Mouse (Mus musculus): ENCODE data around the gene Ktn1. TPM values are rescaled to one million over a fixed set of nuclear protein-coding genes. Genes with fewer than 3 reads are reported as not detected.
A peak's percentile ranks its signal among the peaks of the same experiment; 100 is the strongest.

Ktn1 gene
- total RNA-seq, 2 experiments from 2014 or later = 108 to 113 TPM

DNA sequence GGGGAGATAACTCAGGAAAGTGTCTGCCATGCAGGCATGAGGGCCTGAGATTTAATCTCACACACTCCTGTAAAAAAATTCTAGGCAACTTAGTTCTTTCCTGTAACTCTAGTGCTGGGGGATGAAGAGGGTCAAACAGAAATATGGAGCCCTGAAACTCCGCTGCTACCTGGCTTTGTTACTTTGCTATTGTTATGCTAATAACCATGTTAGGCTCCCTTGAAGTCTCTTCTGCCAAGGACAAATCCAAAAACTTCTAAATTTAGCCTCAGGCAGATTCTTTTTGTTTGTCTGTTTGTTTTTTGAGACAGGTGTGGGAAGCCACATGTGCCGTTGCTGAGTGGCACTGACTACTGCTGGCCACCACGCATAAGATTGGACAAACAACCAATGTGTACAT lies 100.5 kb downstream of the Ktn1 start:
- no peak for DNase-seq
- intact Hi-C loops (cut with DNase I; ENCODE audit: low total_unique reads) = no loop called here

DNA sequence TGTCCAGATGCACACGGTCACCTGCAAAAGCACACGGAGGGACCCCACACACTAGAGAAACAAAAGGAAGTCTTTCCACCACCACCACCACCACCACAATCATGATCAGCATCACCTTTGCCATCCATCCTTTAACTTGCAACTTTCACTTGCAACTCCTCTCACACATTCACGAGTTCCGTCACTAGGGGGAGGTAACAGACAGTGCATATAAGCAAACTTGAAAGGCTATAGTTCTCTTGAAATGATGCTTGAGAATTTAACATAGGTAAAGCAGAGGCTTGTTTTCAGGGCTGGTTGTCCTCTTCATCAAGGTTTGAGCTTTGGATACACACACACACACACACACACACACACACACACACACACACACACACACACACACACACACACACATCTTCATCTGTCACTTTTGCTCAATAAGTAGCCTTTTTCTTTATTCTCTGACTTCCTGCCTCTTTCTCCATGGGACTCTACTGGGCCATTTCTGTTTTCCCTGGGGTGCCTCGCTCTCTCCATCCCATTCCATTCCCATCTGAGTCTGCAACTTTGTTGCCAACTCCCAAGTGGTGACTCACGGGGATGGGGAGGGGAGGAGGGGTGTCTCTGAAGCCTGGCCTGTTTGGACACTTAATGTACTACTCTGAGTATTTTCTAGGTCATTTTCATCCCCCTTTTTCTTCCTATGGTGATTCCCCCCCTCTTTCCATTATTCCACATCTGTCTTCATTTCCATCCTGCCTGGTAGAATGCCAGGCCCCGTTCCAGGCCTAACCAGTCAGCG lies 103.4 kb downstream of the Ktn1 start:
- DNase-seq = peak; percentile 58
- intact Hi-C loops (cut with DNase I; ENCODE audit: low total_unique reads) = no loop called here

DNA sequence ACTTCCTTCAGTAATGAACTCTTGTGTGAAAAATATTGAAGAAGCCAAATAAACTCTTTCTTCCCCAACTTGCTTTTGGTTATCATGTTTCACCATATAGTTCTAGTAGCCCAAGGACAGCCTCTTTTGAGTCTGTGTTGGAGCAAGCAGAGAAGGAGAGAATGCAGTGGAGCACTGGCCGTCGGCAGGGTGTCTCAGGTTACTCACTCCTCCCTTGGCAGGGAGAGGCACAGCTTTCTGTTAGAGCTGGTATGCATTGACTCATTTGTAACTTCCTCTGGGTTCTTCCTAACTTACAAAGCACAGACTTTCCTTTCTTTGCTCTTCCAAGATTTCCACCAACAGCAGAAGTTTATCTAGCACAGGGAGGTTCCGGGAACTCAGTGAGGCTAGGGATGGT lies 105.3 kb downstream of the Ktn1 start:
- intact Hi-C loops (cut with DNase I; ENCODE audit: low total_unique reads) = no loop called here
- DNase-seq = no peak

DNA sequence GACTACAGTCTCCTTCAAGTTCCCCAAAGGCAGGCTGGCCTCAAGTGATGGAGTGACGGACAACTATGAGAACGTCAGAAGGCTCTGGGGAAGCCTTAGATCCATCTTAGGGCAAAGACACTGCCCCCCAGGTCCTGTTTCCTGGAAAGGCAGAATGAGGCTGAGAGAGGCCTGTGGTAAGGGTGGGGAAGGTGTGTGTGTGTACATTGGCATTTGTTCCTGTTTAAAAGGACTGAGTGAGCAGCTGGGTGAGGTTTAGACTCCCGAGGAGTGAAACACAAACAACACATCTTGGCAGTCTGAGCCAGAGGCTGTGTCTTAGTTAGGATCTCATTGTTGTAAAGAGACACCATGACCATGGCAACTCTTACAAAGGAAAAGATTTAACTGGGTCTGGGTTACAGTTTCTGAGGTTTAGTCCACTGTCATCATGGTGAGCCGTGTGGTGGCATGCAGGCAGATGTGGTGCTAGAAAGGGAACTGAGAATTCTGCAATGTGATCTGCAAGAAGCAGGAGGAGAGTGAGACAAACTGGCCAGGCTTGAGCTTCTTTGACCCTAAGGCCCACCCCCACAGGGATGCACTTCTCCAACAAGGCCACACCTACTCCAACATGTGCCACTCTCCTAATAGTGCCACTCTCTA lies 106.1 kb downstream of the Ktn1 start:
- no peak for DNase-seq
- intact Hi-C loops (cut with DNase I; ENCODE audit: low total_unique reads) = no loop called here

DNA sequence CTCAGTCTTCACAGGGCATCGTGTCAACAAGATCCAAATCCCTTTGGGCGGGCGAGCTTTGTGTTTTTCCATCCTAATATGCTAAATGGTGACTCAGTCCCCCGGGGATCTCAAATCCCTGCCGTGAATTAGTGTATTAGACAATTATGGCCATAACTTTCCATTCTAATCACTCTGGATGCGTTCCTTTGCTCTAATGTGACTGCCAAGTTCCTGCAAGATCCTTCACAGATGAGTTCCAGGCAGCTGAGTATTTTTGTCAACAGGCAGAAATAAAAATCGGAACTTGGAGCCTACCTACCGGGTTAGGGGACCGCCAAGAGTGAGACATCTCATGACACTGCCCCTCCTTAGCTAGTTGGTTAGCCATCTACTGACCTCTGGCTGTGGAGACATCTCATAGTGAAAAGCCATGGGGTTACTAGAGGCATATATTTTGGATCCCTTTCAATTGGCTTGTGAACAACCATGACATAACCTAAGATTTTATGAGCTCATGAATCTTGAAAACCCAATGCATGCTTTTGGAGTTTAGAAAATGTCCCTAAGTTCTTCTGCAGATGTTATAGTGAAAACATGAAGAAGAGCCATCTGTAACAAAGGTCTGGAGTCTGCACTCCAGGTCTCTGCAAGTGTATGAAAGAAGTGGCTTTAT lies 108.3 kb downstream of the Ktn1 start:
- intact Hi-C loops (cut with DNase I; ENCODE audit: low total_unique reads) = loop anchor here (5.0 kb wide), 1 partner anchor 606 kb away; no protein-coding TSS in a partner anchor

DNA sequence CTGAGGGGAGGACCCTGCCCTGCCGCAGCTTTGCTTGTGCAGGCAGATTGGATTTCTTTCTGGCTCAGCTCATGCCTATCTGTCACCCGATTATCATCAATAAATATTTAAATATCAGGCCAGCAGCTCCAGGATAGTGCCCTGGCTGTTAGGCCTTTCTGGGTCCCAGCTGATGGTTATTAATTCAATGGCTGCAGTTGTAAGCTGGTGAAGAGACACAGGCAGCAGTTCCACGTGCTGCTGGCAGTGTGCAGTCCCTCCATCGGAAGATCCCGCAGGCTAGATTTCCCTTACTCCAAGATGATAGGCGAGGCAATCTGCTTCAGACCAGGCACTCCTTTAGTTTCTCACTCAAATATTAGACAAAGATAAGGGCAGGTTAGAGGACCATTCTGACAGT lies 116.9 kb downstream of the Ktn1 start:
- intact Hi-C loops (cut with DNase I; ENCODE audit: low total_unique reads) = no loop called here
- no peak for DNase-seq

More for the DNA sequence above, 108.3 kb downstream of the Ktn1 start:
- peak; percentile 54 for DNase-seq

DNA sequence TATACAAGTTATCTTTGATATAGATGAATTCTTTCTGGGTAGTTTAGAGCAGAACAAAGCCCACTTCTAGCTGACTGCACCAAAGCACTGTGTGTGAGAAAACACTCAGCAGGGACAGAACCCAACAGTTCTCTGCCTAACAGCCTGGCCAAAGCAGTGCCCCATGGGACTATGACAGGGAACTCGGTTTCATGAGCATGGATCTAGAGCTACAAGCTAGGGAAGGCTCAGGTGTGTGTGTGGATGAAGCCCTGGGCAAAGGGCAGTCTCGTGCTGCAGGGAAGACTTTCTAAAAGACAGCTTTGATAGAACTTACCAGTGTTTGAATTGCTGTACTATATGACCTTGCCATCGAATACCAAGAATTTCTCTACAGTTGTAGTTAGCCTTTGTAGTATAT lies 117.5 kb downstream of the Ktn1 start:
- intact Hi-C loops (cut with DNase I; ENCODE audit: low total_unique reads) = no loop called here
- DNase-seq = no peak

DNA sequence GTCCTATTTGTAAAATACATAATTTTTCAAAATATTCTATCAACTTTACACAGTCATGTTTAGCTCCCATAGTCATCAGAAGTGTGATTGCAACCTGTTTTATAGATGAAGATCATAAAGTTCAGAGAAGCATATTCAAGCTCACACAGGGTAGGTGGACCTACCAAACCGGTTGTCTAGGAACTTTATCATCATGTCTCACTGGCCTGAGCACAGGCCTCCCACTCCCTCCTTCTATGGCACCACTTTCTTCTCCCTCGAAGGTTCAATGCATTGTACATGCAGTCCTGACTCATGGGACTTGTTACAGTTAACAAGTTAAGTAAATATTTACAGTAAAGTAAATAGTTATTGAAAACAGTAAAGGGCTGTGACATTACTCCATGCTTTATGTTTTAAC lies 118.1 kb downstream of the Ktn1 start:
- intact Hi-C loops (cut with DNase I; ENCODE audit: low total_unique reads) = no loop called here
- no peak for DNase-seq

DNA sequence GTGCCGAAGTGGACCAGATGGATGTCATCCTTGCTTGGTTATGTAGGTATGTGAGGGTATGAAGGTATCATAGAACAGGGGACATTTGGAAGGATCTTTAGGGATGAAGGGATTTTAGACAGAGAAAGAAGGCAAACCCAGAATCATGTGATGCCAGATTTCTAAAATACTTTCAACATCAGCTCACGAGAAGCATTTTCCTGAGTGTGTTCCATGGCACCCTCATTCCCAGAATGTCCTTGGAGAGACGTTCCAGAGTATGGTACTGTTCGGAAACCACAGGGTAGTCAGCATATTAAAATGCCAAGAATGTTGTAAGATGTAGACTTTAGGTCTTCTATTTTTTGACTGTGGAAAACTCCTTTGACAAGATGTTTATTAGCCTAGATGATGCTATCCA lies 123.2 kb downstream of the Ktn1 start:
- intact Hi-C loops (cut with DNase I; ENCODE audit: low total_unique reads) = no loop called here
- no peak for DNase-seq

DNA sequence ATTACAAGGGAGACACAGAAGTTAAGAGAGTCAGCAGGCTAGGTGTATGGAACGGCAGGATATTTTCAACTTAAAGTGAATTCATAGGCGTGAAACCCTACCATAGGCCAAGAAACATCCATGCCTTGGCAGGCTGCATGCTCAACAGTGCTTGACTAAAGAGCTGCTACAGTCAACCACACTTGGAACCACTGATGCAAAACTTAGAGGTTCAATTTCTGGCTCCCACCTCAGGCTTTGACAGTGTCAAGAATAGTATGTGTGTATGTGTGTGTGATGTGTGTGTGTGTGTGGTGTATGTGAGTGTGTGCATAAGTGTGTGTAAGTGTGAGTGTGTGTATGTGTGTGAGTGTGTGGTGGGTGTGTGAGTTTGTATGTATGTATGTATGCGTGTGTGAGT lies 127.3 kb downstream of the Ktn1 start:
- intact Hi-C loops (cut with DNase I; ENCODE audit: low total_unique reads) = no loop called here
- no peak for DNase-seq

DNA sequence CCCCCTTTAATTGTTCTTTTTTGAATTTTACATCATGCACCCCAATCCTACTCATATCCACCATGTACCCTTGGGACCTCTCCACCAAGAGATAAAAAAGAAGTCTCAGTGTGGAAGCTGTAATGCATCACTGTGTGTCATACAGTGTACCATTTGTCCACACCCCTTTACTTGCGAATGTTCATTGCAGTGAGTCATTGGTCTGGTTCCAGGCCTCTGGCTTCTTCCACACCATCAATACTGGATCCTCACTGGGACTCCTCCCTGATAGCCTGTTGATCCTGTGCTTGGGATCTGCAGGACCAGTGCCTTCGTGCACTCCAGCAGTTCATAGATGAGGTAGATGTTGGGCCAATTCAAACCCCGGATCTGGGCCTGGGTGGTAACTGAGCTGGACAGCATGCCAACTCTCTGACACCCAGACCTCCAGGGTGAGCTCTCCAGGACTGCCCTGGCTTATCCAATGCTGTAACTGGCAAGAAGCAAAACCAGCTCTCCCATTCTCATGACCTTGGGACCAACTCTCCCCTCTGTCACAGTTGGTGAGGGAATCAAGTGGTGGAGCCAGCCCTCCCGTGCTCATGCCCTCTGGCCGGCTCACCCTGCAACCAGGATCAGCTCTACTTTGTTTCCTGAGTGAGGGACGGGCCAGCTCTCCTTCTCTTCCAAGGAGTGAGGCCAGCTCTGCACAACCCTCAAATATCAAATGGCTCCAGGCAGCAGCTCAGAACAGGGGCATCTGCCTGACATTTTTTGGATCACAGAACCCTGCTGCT lies 128.2 kb downstream of the Ktn1 start:
- no peak for DNase-seq
- intact Hi-C loops (cut with DNase I; ENCODE audit: low total_unique reads) = no loop called here

DNA sequence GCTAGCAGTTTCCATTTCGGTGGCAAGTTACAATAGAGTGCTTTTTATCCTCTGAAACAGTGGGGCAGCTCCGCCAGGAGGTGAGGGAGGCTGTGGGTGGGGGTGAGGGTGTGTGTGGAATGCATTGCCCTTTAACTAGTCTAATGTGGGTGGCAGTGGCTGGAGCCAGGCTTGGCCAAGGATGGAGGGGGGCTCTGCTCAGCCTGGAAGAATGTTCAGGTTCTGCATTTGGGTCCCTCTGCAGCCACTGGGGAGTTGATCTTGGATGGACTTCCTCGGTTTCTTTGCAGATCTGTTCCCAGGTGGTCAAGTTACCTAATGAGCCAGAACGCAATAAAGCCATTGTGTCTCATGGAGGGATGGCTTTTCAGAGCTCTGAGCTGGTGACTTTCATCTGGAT lies 137.9 kb downstream of the Ktn1 start:
- DNase-seq = no peak
- intact Hi-C loops (cut with DNase I; ENCODE audit: low total_unique reads) = no loop called here

Other genes starting within 250 kb of the Ktn1 start
- gene Dlgap5, start 230.0 kb upstream of the Ktn1 start, total RNA-seq (2021) = 1 to 10 TPM; 2.3 to 3.6 TPM
- 10 to 100 TPM; 10.5 to 11.2 TPM for gene Fbxo34, start 198.0 kb upstream of the Ktn1 start, total RNA-seq (2021)
- gene Atg14, start 77.8 kb upstream of the Ktn1 start, total RNA-seq (2021) = 1 to 10 TPM; 5.0 to 7.8 TPM